Mouse (Mus musculus) stomach, embryonic 15.5 days (tissue): Measurements from ENCODE around the gene Nme7. TPM values are rescaled to one million over a fixed set of nuclear protein-coding genes. Genes with fewer than 3 reads are reported as not detected.

Experiments used
- ATAC-seq: fragments of 200-750 bp; cut with Nextera tagmentation; 2 replicates; pipeline ENCODE4 v1.8.0; 2017; ENCODE audit warnings: low read depth, moderate number of reproducible peaks, moderate TSS enrichment; ENCODE audit not compliant: insufficient read depth, low FRiP score
- H3K27ac ChIP-seq: fragments of 300-500 bp; sonication (generic); 2 replicates; pipeline ENCODE4 v1.5.1; 2015; ENCODE audit warnings: mild to moderate bottlenecking, inconsistent platforms
- H3K27me3 ChIP-seq: fragments of 300-500 bp; sonication (generic); replicated peaks from 2 replicates; pipeline ENCODE4 v1.6.1; 2015; ENCODE audit warnings: inconsistent platforms
- H3K36me3 ChIP-seq: fragments of 300-500 bp; sonication (generic); 2 replicates; pipeline ENCODE4 v1.6.1; 2015; ENCODE audit warnings: inconsistent platforms
- H3K4me1 ChIP-seq: fragments of 300-500 bp; sonication (generic); 2 replicates; pipeline ENCODE4 v1.6.1; 2015; ENCODE audit warnings: inconsistent platforms
- H3K4me2 ChIP-seq: fragments of 300-500 bp; sonication (generic); 2 replicates; pipeline ENCODE4 v1.6.1; 2015; ENCODE audit warnings: mild to moderate bottlenecking, inconsistent platforms
- H3K4me3 ChIP-seq: fragments of 300-500 bp; sonication (generic); replicated peaks from 2 replicates; pipeline ENCODE4 v1.5.1; 2015; ENCODE audit warnings: inconsistent platforms
- H3K9ac ChIP-seq: fragments of 300-500 bp; sonication (generic); 2 replicates; pipeline ENCODE4 v1.6.1; 2015; ENCODE audit warnings: inconsistent platforms
- H3K9me3 ChIP-seq: fragments of 300-500 bp; sonication (generic); 2 replicates; pipeline ENCODE4 v1.6.1; 2016; ENCODE audit warnings: inconsistent platforms
- WGBS: fragments of 180-500 bp; shearing (Covaris S2); methylation state at CpG from one replicate; pipeline ENCODE4 v1.1.7; 2015; 5-methylcytosine and 5-hydroxymethylcytosine counted together
- polyA plus RNA-seq: library from polyadenylated mRNA; unstranded; fragments of >200 nt; fragmentation: Nextera tagmentation; extraction: Ambion mirVana; gene quantifications from 2 replicates; pipeline ENCODE4 v1.2.1, GENCODE M21; 2015

Gene Nme7
- polyA plus RNA-seq, 1 experiment from 2014 or later: 31.2 TPM

- H3K27ac ChIP-seq: no peak overlapping the region
- H3K9ac ChIP-seq: no peak overlapping the region
- H3K4me3 ChIP-seq: no peak overlapping the region
- no peaks in the 10 kb centered on the region for H3K4me1 ChIP-seq
- H3K4me2 ChIP-seq: no peak overlapping the region
- peaks cover 12% of the 10 kb centered on the region for H3K36me3 ChIP-seq
- H3K27me3 ChIP-seq: no peaks in the 10 kb centered on the region
- no peaks in the 10 kb centered on the region for H3K9me3 ChIP-seq
- no peak for ATAC-seq
- WGBS: 67% methylated on average over 18 of the region's 18 CpGs
Observed at GRCm38 (mm10) chr1:164441408-164441974, 137.6 kb downstream of the Nme7 start.

DNA sequence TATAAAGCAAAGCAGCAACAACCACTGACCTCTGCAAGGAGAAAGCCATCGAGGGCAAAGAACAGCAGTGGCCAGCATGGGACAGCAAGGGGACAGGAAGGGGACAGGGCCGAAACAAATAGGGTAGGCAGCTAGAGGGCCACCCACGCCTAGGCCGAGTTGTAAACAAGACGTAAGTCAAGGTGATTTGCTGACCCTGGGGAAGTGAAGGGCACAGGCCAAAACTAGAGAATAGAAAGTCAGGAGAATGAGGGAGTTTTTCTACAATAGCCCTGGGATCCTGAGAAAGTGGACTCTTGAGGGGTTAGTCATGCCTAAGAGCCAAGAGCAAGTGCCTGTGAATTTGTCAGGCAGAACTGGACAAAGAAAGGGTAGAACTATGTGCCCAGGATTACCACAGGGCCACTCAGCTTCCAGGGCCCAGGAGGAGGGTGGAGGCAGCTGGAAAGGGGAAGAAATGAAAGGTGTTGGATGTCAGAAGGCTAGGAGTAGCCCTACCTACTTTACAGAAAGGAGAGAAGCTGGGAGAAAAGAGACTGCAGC is 141.8 kb downstream of the Nme7 start:
- H3K4me3 ChIP-seq: no peak overlapping the region
- H3K4me1 ChIP-seq: no peaks in the 10 kb centered on the region
- H3K27ac ChIP-seq: no peak overlapping the region
- H3K4me2 ChIP-seq: no peak overlapping the region
- no peaks in the 10 kb centered on the region; the same call in 1 of the 2 replicates for H3K36me3 ChIP-seq
- WGBS: 69% methylated on average over 5 of the region's 5 CpGs
- no peak overlapping the region for H3K9ac ChIP-seq
- no peak for ATAC-seq
- no peaks in the 10 kb centered on the region for H3K9me3 ChIP-seq
- H3K27me3 ChIP-seq: no peaks in the 10 kb centered on the region

DNA sequence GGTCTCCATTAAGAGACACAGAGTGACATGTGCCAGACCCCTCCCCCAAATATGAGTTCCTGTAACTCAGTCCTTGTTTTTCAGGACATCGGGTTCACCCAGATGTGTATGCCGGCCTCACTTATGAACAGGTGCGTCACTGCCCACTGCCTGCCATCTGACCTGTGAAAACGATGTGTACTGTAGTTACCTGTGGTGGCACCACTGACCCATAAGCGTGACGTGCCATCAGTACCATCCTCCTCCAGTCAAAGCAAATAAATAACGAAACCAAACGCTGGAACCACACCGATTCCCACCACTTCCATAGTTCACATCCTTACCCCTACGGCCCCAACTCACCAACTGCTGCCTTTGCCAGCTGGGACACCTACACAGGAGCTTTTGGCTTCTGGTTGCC is 142.6 kb downstream of the Nme7 start:
- H3K4me3 ChIP-seq: no peak overlapping the region
- no peak overlapping the region for H3K4me2 ChIP-seq
- H3K9ac ChIP-seq: no peak overlapping the region
- H3K27ac ChIP-seq: no peak overlapping the region
- H3K36me3 ChIP-seq: no peaks in the 10 kb centered on the region; the same call in 1 of the 2 replicates
- 90% methylated on average over 10 of the region's 10 CpGs for WGBS
- no peaks in the 10 kb centered on the region for H3K27me3 ChIP-seq
- H3K9me3 ChIP-seq: no peaks in the 10 kb centered on the region
- ATAC-seq: no peak
- no peaks in the 10 kb centered on the region for H3K4me1 ChIP-seq

GRCm38 (mm10) chr1:164447521-164447920 is 143.6 kb downstream of the Nme7 start:
- no peak overlapping the region for H3K27ac ChIP-seq
- no peak overlapping the region for H3K9ac ChIP-seq
- no peak overlapping the region for H3K4me2 ChIP-seq
- no peak for ATAC-seq
- no peak overlapping the region for H3K4me3 ChIP-seq
- WGBS: 85% methylated on average over 6 of the region's 6 CpGs
- H3K36me3 ChIP-seq: no peaks in the 10 kb centered on the region; the same call in 1 of the 2 replicates
- no peaks in the 10 kb centered on the region for H3K27me3 ChIP-seq
- H3K4me1 ChIP-seq: no peaks in the 10 kb centered on the region
- H3K9me3 ChIP-seq: no peaks in the 10 kb centered on the region

GRCm38 (mm10) chr1:164449626-164450025 is 145.7 kb downstream of the Nme7 start:
- Histone ChIP-seq H3K9me3 (no peaks in the 10 kb centered on the region), H3K4me3 (no peak overlapping the region), H3K27me3 (no peaks in the 10 kb centered on the region), H3K27ac (no peak overlapping the region), H3K4me1 (no peaks in the 10 kb centered on the region), H3K9ac (no peak overlapping the region), H3K4me2 (no peak overlapping the region), H3K36me3 (no peaks in the 10 kb centered on the region)
- ATAC-seq: no peak
- 81% methylated on average over 8 of the region's 8 CpGs for WGBS

GRCm38 (mm10) chr1:164450231-164450630 is 146.3 kb downstream of the Nme7 start:
- H3K9ac ChIP-seq: no peak overlapping the region
- no peak overlapping the region for H3K4me2 ChIP-seq
- no peaks in the 10 kb centered on the region for H3K4me1 ChIP-seq
- ATAC-seq: no peak
- 69% methylated on average over 4 of the region's 4 CpGs for WGBS
- H3K27ac ChIP-seq: no peak overlapping the region
- H3K9me3 ChIP-seq: no peaks in the 10 kb centered on the region
- H3K27me3 ChIP-seq: no peaks in the 10 kb centered on the region
- H3K36me3 ChIP-seq: no peaks in the 10 kb centered on the region
- H3K4me3 ChIP-seq: no peak overlapping the region

GRCm38 (mm10) chr1:164450644-164451043 is 146.7 kb downstream of the Nme7 start:
- H3K4me1 ChIP-seq: no peaks in the 10 kb centered on the region
- no peak overlapping the region for H3K4me2 ChIP-seq
- no peaks in the 10 kb centered on the region for H3K36me3 ChIP-seq
- H3K9me3 ChIP-seq: no peaks in the 10 kb centered on the region
- no peak overlapping the region for H3K4me3 ChIP-seq
- H3K27me3 ChIP-seq: no peaks in the 10 kb centered on the region
- H3K9ac ChIP-seq: no peak overlapping the region
- ATAC-seq: no peak
- no peak overlapping the region for H3K27ac ChIP-seq
- WGBS: 75% methylated on average over 4 of the region's 4 CpGs

DNA sequence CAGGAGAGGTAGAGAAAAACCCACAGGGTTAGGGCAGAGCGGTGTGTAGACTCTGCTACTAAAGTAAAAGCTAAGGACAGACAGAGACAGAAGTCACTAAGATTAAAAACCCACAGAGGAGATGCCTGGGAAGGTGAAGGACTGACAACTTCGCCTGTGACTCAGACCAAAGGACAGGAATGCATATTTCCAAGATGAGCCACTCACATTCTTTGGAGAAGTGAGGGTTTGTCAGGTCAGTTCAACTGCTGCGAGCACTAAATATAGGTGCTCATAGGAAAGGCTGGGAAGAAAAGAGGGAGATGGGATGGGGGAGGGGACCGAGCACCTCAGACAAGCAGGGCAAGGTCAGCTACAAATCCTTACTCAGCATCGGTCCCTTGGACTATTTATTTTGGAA is 147.4 kb downstream of the Nme7 start:
- Histone ChIP-seq H3K9me3 (no peaks in the 10 kb centered on the region), H3K36me3 (no peaks in the 10 kb centered on the region), H3K27ac (no peak overlapping the region), H3K4me2 (no peak overlapping the region), H3K4me3 (no peak overlapping the region), H3K4me1 (0 out of 2 replicates have a peak, but pooled peaks cover 4% of the 10 kb centered on the region), H3K9ac (no peak overlapping the region), H3K27me3 (no peaks in the 10 kb centered on the region; the same call in 1 of the 2 replicates)
- ATAC-seq: no peak
- WGBS: 86% methylated on average over 5 of the region's 5 CpGs

DNA sequence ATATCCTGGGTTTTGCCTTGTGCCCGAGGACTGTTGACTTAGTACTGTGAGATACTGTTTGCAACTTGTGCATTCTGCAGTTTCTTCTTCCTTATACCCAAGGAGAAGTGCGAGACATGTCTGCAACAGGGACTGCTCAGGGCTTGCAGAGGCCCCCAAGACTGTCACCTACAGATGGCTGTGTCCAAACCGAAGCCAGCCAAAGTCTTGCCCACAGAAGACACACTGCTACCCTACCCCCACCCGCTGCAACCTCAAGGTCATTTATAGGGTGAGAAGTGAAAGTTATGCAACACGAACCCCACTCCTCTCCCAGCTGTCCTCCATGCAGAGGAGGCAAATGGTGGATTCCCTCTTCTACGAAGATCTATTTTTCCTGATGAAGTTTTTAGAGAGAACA is 148.7 kb downstream of the Nme7 start:
- Histone ChIP-seq H3K4me3 (no peak overlapping the region), H3K4me2 (no peak overlapping the region), H3K9ac (no peak overlapping the region), H3K9me3 (no peaks in the 10 kb centered on the region), H3K27ac (no peak overlapping the region), H3K36me3 (no peaks in the 10 kb centered on the region), H3K27me3 (no peaks in the 10 kb centered on the region; the same call in 1 of the 2 replicates), H3K4me1 (0 out of 2 replicates have a peak, but pooled peaks cover 4% of the 10 kb centered on the region)
- 79% methylated on average over 6 of the region's 6 CpGs for WGBS
- ATAC-seq: no peak

DNA sequence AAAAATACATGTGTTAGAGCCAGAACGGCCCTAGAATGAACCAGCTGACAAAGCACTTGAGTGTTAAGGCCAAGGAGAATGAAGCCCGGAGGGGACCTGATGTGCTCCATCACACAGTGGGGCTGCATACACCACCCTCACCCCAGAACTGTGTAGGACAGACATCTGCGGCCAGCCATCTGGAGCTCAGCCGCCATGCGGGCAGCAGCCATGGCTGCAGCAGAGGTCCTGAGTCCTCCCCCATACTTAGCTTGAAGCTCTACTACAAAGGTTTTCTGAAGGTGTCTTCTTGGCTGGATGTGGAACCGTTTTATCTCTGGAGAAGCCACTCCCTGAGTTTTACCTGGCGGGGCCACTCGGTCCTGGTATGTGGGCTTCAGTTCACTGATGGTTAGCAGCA is 149.2 kb downstream of the Nme7 start:
- H3K36me3 ChIP-seq: no peaks in the 10 kb centered on the region
- no peak for ATAC-seq
- 85% methylated on average over 8 of the region's 8 CpGs for WGBS
- no peak overlapping the region for H3K4me3 ChIP-seq
- H3K9me3 ChIP-seq: no peaks in the 10 kb centered on the region
- no peak overlapping the region for H3K27ac ChIP-seq
- H3K4me2 ChIP-seq: no peak overlapping the region
- H3K4me1 ChIP-seq: 0 out of 2 replicates have a peak, but pooled peaks cover 4% of the 10 kb centered on the region
- H3K27me3 ChIP-seq: no peaks in the 10 kb centered on the region; the same call in 1 of the 2 replicates
- H3K9ac ChIP-seq: no peak overlapping the region

DNA sequence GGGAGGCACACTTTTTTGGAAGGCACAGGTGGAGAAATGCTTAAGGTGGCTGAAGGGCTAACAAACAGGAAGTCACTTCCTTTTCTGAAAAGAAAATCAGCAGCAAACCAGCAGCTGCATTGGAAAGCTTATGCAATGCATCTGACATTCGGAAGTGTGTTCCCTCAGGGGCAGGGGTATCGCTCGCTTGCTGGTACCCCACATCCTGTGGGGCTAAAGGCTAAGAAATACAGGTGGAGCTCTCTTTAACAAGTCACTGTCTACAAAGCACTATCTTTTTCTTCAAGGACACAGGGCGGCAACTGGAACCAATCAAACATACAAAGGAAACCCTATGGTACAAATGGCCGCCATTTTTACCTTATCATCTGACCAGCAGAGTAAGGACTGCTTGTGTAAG is 149.8 kb downstream of the Nme7 start:
- 82% methylated on average over 5 of the region's 5 CpGs for WGBS
- no peak for ATAC-seq
- Histone ChIP-seq H3K36me3 (no peaks in the 10 kb centered on the region), H3K27me3 (peaks cover 5% of the 10 kb centered on the region), H3K4me3 (no peak overlapping the region), H3K9me3 (no peaks in the 10 kb centered on the region), H3K9ac (no peak overlapping the region), H3K4me1 (peaks cover 9% of the 10 kb centered on the region; the same call in 1 of the 2 replicates), H3K4me2 (peak overlapping the region; percentile 49; the same call in 1 of the 2 replicates), H3K27ac (no peak overlapping the region)

DNA sequence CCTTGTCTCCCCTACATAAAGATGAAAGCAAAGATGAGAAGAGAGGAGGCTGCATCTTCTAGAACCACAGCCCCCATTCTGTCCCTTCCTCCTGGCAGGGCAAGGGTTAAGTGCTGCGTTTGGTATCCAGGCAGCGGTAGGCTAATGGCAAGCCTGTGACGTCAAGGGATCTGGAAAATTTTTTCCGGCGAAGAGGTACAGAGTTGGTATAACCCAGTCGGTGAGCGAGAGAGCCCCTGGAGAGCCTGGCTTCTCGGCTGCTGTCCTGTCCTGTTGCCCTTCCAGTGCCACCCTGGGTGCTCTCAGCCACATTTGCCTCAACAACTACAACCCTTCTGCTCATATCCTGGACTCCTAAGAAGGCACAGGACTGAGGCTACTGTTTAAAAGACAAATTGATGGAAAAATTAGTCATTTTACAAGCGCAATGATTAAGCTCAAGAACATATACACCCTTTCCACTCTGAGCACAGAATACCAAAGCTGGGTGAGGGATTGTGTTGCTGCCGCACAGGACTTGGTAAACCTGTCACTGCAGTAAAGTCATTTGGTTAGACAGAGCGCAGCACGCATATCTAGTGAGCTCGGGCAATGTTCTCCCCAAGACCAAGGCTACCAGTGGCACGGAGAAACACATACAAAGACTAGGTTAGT is 151.0 kb downstream of the Nme7 start:
- Histone ChIP-seq H3K9me3 (no peaks in the 10 kb centered on the region), H3K27me3 (peaks cover 10% of the 10 kb centered on the region), H3K4me3 (peak overlapping the region; percentile 34), H3K9ac (0 out of 2 replicates have a peak overlapping the region, but pooled peaks have one; percentile 4), H3K27ac (peak overlapping the region; percentile 4; the same call in 1 of the 2 replicates), H3K36me3 (no peaks in the 10 kb centered on the region), H3K4me1 (peaks cover 9% of the 10 kb centered on the region; the same call in 1 of the 2 replicates), H3K4me2 (peak overlapping the region; percentile 49)
- 28% methylated on average over 14 of the region's 14 CpGs for WGBS
- ATAC-seq: no peak
